Mouse (Mus musculus): ENCODE data around the gene Tenm4. TPM values are rescaled to one million over a fixed set of nuclear protein-coding genes. Genes with fewer than 3 reads are reported as not detected.
"Not testable (repeated sequence)": the region's sequence is repeated elsewhere in the genome, so short reads cannot be mapped to it uniquely, and the experiment has no call there.

Gene Tenm4
- polyA plus RNA-seq, 2 experiments, result 0.11 to 0.28 TPM

DNA sequence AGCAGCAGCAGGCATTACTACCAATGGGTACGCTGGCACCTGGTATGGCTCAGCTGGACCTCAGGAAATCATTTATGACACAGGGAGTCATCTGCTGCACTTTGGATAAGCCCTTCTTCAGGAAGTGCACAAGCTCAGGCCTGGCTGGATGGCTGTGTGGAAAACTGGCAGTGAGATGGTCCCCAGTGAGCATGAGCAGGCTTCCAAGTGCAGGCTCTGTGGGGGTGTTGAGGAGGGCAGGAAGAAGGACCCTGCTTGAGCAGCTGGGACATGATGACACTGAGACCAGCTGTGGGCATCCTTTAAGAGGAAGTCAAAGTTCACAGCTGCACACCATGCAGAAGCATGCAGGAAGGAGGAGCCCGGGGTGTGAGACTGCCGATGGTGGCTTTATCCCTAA is 455.3 kb downstream of the Tenm4 start:
- no peak overlapping the region for H3K4me2 ChIP-seq (ENCODE audit: low read depth)
- H3K4me1 ChIP-seq (replicated peaks; ENCODE audit: control insufficient read depth in 2 of 2, insufficient read depth in 2 of 2, low read length in 1 of 2), result no peaks in the 10 kb centered on the region
- 43% methylated on average over 3 of the region's 3 CpGs for WGBS (ENCODE audit: insufficient replicate concordance)
- no peak for DNase-seq (ENCODE audit: low read depth in 3 of 3, low spot score in 3 of 3)
- no peak for ATAC-seq (ENCODE audit: insufficient read depth)
- H3K27ac ChIP-seq, result no peak overlapping the region
- no peaks in the 10 kb centered on the region for H3K27me3 ChIP-seq (ENCODE audit: control insufficient read depth, insufficient read depth, low read length)
- H3K9ac ChIP-seq (replicated peaks), result no peak overlapping the region
- no peaks in the 10 kb centered on the region for H3K36me3 ChIP-seq (replicated peaks; ENCODE audit: control insufficient read depth, insufficient read depth, low read depth)
- TF ChIP-seq EP300 (IDR thresholded peaks at IDR 0.05; ENCODE audit: low read depth) (no peak), CTCF (IDR thresholded peaks at IDR 0.05; ENCODE audit: low read depth) (no peak)
- no peaks in the 10 kb centered on the region for H3K9me3 ChIP-seq (ENCODE audit: control insufficient read depth, low read length)
- H3K4me3 ChIP-seq (ENCODE audit: insufficient read depth in 1 of 2, low read depth in 2 of 2, low read length in 2 of 2), result no peak overlapping the region

DNA sequence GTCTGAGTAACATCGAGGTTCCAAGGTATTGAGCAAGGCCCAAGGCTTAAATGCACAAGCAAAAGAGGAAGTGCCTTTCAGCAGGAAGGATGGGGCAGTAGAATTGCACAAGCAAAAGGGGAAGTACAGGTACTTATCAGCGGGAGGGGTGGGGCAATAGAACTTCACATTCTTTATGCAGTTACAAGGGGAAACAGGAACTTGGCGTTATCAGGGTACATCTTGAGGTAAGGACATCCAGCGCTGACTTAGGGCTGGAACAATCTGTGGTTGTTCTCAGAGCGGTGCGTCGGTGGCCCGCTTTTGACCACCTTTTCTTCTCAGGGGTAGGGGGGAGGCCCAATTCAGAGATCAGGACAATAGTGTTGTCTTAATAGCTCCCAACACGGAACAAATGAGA is 459.5 kb downstream of the Tenm4 start:
- WGBS (ENCODE audit: insufficient replicate concordance), result 44% methylated on average over 9 of the region's 9 CpGs
- H3K27me3 ChIP-seq (ENCODE audit: control insufficient read depth, insufficient read depth, low read length); H3K27ac ChIP-seq; H3K4me2 ChIP-seq (ENCODE audit: low read depth); DNase-seq (ENCODE audit: low read depth in 3 of 3, low spot score in 3 of 3); H3K9ac ChIP-seq (replicated peaks); H3K4me1 ChIP-seq (replicated peaks; ENCODE audit: control insufficient read depth in 2 of 2, insufficient read depth in 2 of 2, low read length in 1 of 2); H3K9me3 ChIP-seq (ENCODE audit: control insufficient read depth, low read length); H3K4me3 ChIP-seq (ENCODE audit: insufficient read depth in 1 of 2, low read depth in 2 of 2, low read length in 2 of 2); ATAC-seq (ENCODE audit: insufficient read depth); H3K36me3 ChIP-seq (replicated peaks; ENCODE audit: control insufficient read depth, insufficient read depth, low read depth): not testable (repeated sequence)

DNA sequence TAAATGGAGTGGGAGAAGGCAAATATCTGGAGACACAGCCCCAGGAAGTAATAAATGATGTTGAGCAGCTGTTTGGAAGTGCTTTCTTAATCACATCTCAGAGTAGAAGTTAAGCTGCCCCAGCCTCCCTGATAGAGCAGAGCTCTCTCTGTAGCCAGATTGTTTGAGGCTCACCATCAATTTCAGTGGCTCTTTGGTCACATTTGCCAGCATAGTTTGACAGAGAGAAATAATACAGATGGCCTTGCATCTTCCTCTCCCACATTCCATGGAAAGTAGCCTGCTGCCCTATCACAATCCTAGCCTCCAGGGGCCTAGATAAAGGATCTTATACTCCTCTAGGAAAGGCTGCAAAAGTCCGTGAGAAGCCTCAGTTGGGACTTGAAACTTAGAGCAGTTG is 462.0 kb downstream of the Tenm4 start:
- H3K36me3 ChIP-seq (replicated peaks; ENCODE audit: control insufficient read depth, insufficient read depth, low read depth), result no peaks in the 10 kb centered on the region
- H3K4me3 ChIP-seq (ENCODE audit: insufficient read depth in 1 of 2, low read depth in 2 of 2, low read length in 2 of 2), result no peak overlapping the region
- H3K4me1 ChIP-seq (replicated peaks; ENCODE audit: control insufficient read depth in 2 of 2, insufficient read depth in 2 of 2, low read length in 1 of 2), result no peaks in the 10 kb centered on the region
- whole genome bisulfite sequencing (ENCODE audit: insufficient replicate concordance), result 25% methylated on average over 1 of the region's 1 CpGs
- no peak overlapping the region for H3K27ac ChIP-seq
- H3K27me3 ChIP-seq (ENCODE audit: control insufficient read depth, insufficient read depth, low read length), result no peaks in the 10 kb centered on the region
- H3K9me3 ChIP-seq (ENCODE audit: control insufficient read depth, low read length), result no peaks in the 10 kb centered on the region
- ATAC-seq (ENCODE audit: insufficient read depth), result no peak
- H3K4me2 ChIP-seq (ENCODE audit: low read depth), result no peak overlapping the region
- DNase-seq (ENCODE audit: low read depth in 3 of 3, low spot score in 3 of 3), result no peak
- TF ChIP-seq EP300 (IDR thresholded peaks at IDR 0.05; ENCODE audit: low read depth) (no peak), CTCF (IDR thresholded peaks at IDR 0.05; ENCODE audit: low read depth) (no peak)
- H3K9ac ChIP-seq (replicated peaks), result no peak overlapping the region

DNA sequence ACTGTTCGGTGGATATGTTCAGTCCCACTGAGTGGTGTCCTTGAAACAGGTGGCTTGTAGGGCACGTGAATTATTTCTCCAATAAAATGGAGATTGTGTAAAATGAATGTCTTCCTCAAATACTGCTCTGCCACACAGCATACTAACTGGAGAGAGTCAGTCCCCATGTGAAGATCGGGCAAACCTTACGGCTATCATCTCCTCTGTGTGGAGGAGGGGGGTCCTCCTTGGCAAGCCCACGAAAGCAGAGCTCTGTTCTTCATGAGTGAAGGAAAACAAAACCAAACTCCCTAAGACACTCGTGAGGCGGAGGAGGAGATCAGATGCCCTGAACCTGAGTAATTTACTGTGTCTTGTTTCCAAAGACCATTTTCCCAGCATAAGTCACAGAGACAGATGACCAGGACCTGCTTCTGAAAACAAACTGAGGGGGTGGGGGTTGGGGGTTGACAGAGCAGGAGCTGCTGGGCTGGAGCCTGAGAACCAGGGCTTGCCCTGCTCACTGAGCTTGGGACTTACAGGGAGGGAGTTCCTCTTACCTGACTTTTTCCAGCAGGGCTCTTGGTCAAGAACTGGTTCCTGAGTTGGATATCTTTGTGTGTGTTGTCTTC is 464.9 kb downstream of the Tenm4 start:
- TF ChIP-seq EP300 (IDR thresholded peaks at IDR 0.05; ENCODE audit: low read depth) (no peak), CTCF (IDR thresholded peaks at IDR 0.05; ENCODE audit: low read depth) (no peak)

DNA sequence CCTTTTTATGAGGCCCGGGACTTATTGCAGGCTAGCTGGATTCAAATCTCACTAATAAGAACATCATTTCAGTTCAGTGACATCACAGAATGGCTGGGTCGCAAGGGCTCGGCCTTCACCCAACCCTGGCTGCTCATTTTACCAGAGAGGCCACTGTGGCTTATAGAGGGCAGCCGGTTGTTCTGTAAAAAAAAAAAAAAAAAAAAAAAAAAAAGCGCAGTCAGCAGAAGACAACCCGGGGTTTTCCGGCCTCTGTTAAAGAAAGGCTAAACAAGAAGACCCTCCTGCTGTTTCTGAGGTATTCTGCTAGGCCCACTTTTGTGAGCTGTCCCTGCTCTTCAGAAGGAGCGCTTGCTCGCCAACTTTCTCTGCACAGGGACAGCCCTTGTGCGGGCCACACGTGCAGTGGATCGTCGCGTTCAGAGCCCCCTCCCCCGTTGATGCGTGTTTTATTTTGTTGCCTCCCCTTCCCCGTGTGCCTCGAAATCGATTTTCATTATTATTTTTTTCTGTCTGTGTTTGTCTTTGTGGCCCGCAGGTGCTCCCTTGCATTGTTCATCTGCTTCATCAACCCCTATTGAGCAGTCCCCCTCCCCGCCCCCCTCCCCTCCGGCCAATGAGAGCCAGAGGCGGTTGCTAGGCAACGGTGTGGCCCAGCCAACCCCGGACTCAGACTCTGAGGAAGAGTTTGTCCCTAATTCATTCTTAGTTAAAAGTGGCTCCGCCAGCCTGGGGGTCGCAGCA is 472.6 kb downstream of the Tenm4 start:
- H3K4me2 ChIP-seq (ENCODE audit: low read depth), result no peak overlapping the region
- ATAC-seq (ENCODE audit: insufficient read depth) (no peak), DNase-seq (ENCODE audit: low read depth in 3 of 3, low spot score in 3 of 3) (no peak)
- WGBS (ENCODE audit: insufficient replicate concordance), result 5% methylated on average over 27 of the region's 27 CpGs
- H3K27ac ChIP-seq, result no peak overlapping the region
- H3K9me3 ChIP-seq (ENCODE audit: control insufficient read depth, low read length), result no peaks in the 10 kb centered on the region
- H3K9ac ChIP-seq (replicated peaks), result no peak overlapping the region
- H3K4me3 ChIP-seq (ENCODE audit: insufficient read depth in 1 of 2, low read depth in 2 of 2, low read length in 2 of 2), result no peak overlapping the region
- H3K27me3 ChIP-seq (ENCODE audit: control insufficient read depth, insufficient read depth, low read length), result peaks cover 11% of the 10 kb centered on the region
- no peaks in the 10 kb centered on the region for H3K36me3 ChIP-seq (replicated peaks; ENCODE audit: control insufficient read depth, insufficient read depth, low read depth)
- no peak for TF ChIP-seq CTCF (IDR thresholded peaks at IDR 0.05; ENCODE audit: low read depth)
- TF ChIP-seq EP300 (IDR thresholded peaks at IDR 0.05; ENCODE audit: low read depth), result no peak
- no peaks in the 10 kb centered on the region for H3K4me1 ChIP-seq (replicated peaks; ENCODE audit: control insufficient read depth in 2 of 2, insufficient read depth in 2 of 2, low read length in 1 of 2)

More for the DNA sequence above, 464.9 kb downstream of the Tenm4 start:
- no peak for ATAC-seq (ENCODE audit: insufficient read depth)
- no peaks in the 10 kb centered on the region for H3K9me3 ChIP-seq (ENCODE audit: control insufficient read depth, low read length)
- no peak overlapping the region for H3K4me2 ChIP-seq (ENCODE audit: low read depth)
- no peak overlapping the region for H3K9ac ChIP-seq (replicated peaks)
- 51% methylated on average over 7 of the region's 7 CpGs for WGBS (ENCODE audit: insufficient replicate concordance)
- no peak overlapping the region for H3K4me3 ChIP-seq (ENCODE audit: insufficient read depth in 1 of 2, low read depth in 2 of 2, low read length in 2 of 2)
- no peak for DNase-seq (ENCODE audit: low read depth in 3 of 3, low spot score in 3 of 3)
- H3K27me3 ChIP-seq (ENCODE audit: control insufficient read depth, insufficient read depth, low read length), result no peaks in the 10 kb centered on the region
- H3K27ac ChIP-seq, result no peak overlapping the region
- no peaks in the 10 kb centered on the region for H3K4me1 ChIP-seq (replicated peaks; ENCODE audit: control insufficient read depth in 2 of 2, insufficient read depth in 2 of 2, low read length in 1 of 2)
- H3K36me3 ChIP-seq (replicated peaks; ENCODE audit: control insufficient read depth, insufficient read depth, low read depth), result no peaks in the 10 kb centered on the region

Measured in liver, embryonic 14.5 days (tissue).